Mouse (Mus musculus) forebrain, postnatal 0 days (tissue): ENCODE measurements at regions not wholly inside any gene's neighbourhood (a gene's known extent, or its start where the extent isn't known, plus 50 kb on each side); places are given as distances from the start of the nearest gene placed in this dataset.

ENCODE experiments used
- ATAC-seq: fragments of 200-750 bp; cut with Nextera tagmentation; 2 replicates; pipeline ENCODE4 v1.8.0; 2017; ENCODE audit warnings: mild to moderate bottlenecking, moderate library complexity
- DNase-seq: peaks from one replicate; pipeline ENCODE4 v3.0.0-alpha.2; 2015
- H3K27ac ChIP-seq: fragments of 300-500 bp; sonication (generic); 2 replicates; pipeline ENCODE4 v1.5.1; 2014; ENCODE audit warnings: low read depth, mild to moderate bottlenecking, antibody characterized with exemption, low read length, moderate library complexity, mixed read lengths
- H3K27me3 ChIP-seq: fragments of 300-500 bp; sonication (generic); 2 replicates; pipeline ENCODE4 v1.6.1; 2014; ENCODE audit warnings: mild to moderate bottlenecking, low read length, mixed read lengths; ENCODE audit not compliant: insufficient read depth
- H3K36me3 ChIP-seq: fragments of 300-500 bp; sonication (generic); 2 replicates; pipeline ENCODE4 v1.6.1; 2014; ENCODE audit warnings: mild to moderate bottlenecking, moderate library complexity; ENCODE audit not compliant: insufficient read depth
- H3K4me1 ChIP-seq: fragments of 300-500 bp; sonication (generic); 2 replicates; pipeline ENCODE4 v1.6.1; 2014; ENCODE audit warnings: antibody characterized with exemption; ENCODE audit not compliant: insufficient read depth
- H3K4me2 ChIP-seq: fragments of 300-500 bp; sonication (generic); 2 replicates; pipeline ENCODE4 v1.6.1; 2014; ENCODE audit warnings: low read depth, mild to moderate bottlenecking, moderate library complexity
- H3K4me3 ChIP-seq: fragments of 300-500 bp; sonication (generic); 2 replicates; pipeline ENCODE4 v1.5.1; 2014; ENCODE audit warnings: low read depth, low read length, mixed read lengths
- H3K9ac ChIP-seq: fragments of 300-500 bp; sonication (generic); 2 replicates; pipeline ENCODE4 v1.6.1; 2014; ENCODE audit warnings: mild to moderate bottlenecking
- H3K9me3 ChIP-seq: fragments of 300-500 bp; sonication (generic); 2 replicates; pipeline ENCODE4 v1.6.1; 2016; ENCODE audit warnings: low read length
- CTCF ChIP-seq: sonication (generic); IDR thresholded peaks from 2 replicates; pipeline ENCODE4 v1.5.1; 2016; ENCODE audit warnings: antibody characterized with exemption, control low read depth, low read depth
- WGBS: fragments of 180-500 bp; shearing (Covaris S2); extraction: QIAGEN DNeasy Blood & Tissue Kit; methylation state at CpG from one replicate; pipeline ENCODE4 v1.1.7; 2014; 5-methylcytosine and 5-hydroxymethylcytosine counted together

DNA sequence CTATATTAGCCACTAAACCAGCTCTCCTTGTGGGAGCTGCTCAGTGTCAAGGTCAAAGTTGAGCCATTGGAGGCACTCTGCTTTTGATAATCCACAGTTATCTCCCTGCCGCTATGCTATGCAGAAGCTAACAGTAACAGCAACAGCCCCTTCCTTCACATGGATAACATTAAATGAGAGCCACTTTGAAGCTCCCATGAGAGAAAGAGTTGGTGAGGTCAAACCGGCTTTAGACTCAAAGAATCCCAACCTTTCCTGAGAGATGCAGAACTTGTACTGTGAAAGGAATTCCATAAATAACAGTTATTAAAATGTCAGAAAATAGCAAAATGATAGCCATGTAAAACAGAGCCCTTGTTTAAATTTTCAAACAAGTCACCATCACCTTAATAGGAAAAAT, 316.1 kb upstream of the Gm9747 start:
- 85% methylated on average over 2 of the region's 2 CpGs for WGBS
- TF ChIP-seq CTCF = no peak
- no peaks in the 10 kb centered on the region for H3K27me3 ChIP-seq
- H3K4me2 ChIP-seq = no peak overlapping the region
- no peak overlapping the region for H3K4me3 ChIP-seq
- no peak overlapping the region for H3K27ac ChIP-seq
- H3K9ac ChIP-seq = no peak overlapping the region
- ATAC-seq = no peak
- DNase-seq = no peak
- no peaks in the 10 kb centered on the region for H3K4me1 ChIP-seq
- no peaks in the 10 kb centered on the region for H3K9me3 ChIP-seq
- no peaks in the 10 kb centered on the region for H3K36me3 ChIP-seq

DNA sequence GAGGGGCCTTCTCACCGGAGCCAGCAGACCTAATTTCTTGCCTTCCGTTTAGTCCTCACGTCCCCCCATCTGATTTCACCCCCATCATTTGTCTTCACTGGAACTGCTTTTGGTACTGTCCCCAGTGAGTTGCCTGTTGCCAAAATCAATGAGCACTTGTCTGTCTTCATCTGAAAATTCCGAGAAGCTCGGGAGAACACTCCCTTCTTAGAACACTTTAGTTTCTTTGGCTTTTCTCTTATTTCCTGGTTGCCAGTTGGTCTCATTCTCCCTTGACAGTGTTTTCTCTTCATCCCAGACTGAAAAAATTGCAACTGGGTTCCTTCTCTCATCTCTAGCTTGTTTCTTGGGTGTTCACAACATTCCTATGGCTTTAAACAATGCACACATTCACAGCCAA, 305.2 kb upstream of the Gm9747 start:
- Histone ChIP-seq H3K9ac (no peak overlapping the region), H3K27ac (no peak overlapping the region), H3K4me2 (no peak overlapping the region), H3K4me1 (no peaks in the 10 kb centered on the region), H3K4me3 (no peak overlapping the region), H3K36me3 (no peaks in the 10 kb centered on the region), H3K9me3 (no peaks in the 10 kb centered on the region), H3K27me3 (no peaks in the 10 kb centered on the region)
- 89% methylated on average over 5 of the region's 5 CpGs for WGBS
- TF ChIP-seq CTCF = no peak
- ATAC-seq = no peak
- DNase-seq = no peak

DNA sequence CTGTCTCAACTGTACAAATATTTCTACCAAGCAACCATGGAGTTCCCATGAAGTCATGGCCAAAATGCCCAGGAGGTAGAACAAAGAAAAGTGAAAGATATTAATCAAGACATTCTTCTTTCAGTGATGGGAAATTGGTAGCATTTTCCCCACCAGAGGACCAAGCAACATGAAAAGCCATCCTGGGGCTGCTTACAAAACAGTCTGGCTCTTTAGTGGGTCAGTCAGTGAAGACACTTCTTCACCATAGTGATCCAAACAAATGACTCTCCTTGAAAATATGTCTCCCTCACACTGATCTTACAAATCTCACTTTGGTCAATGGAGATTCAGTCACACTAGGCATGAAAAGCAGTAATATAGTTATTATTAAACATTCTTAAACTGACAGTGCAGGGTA, 299.8 kb upstream of the Gm9747 start:
- Histone ChIP-seq H3K4me1 (no peaks in the 10 kb centered on the region), H3K27me3 (no peaks in the 10 kb centered on the region), H3K4me3 (no peak overlapping the region), H3K4me2 (no peak overlapping the region), H3K36me3 (no peaks in the 10 kb centered on the region), H3K27ac (no peak overlapping the region), H3K9ac (no peak overlapping the region), H3K9me3 (no peaks in the 10 kb centered on the region)
- no peak for TF ChIP-seq CTCF
- ATAC-seq (no peak), DNase-seq (no peak)

DNA sequence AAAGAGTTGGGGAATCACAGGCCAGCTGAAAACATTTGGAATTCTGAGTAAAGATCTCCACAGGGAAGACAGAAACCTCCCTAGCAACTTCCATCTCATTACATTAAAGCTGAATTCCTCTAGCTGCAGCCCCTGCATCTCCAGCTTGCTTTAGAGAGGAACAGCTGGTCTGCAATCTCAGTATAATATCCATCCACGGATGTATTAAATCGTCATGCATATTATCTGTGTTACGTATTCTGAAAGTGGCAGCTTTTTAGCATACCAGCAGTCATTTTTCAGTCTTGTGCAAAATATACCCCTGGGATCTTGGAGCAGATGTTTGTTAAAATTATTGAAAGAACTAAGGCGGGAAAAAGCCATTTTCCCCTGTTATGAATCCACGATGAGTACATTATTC, 287.7 kb upstream of the Gm9747 start:
- H3K36me3 ChIP-seq = no peaks in the 10 kb centered on the region
- no peak for DNase-seq
- H3K4me2 ChIP-seq = no peak overlapping the region
- WGBS = 62% methylated on average over 5 of the region's 5 CpGs
- no peak for TF ChIP-seq CTCF
- H3K27me3 ChIP-seq = no peaks in the 10 kb centered on the region
- no peak overlapping the region for H3K9ac ChIP-seq
- H3K9me3 ChIP-seq = no peaks in the 10 kb centered on the region
- no peak overlapping the region for H3K27ac ChIP-seq
- H3K4me3 ChIP-seq = no peak overlapping the region
- H3K4me1 ChIP-seq = no peaks in the 10 kb centered on the region
- ATAC-seq = 0 out of 2 replicates have a peak, but pooled peaks have one; percentile 42

DNA sequence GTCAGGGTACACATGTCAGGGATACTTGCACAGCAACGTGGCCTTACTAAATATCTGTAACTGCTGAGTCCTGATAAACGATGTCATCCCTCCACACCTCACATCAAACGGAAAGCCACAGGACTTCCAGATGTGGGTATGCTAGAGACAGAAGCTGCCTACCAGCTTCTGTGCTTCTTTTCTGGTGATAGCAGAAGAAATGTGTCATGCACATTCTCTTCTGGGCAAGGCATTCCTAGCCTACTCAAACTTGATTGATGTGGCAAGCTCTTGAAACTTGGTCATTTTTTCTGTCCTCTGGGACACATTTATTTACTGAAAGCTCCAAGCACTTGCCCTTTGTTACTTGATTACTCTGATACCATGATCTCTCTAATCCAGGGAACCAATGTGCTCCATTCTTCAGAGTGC, 282.8 kb upstream of the Gm9747 start:
- 76% methylated on average over 3 of the region's 3 CpGs for WGBS
- no peaks in the 10 kb centered on the region for H3K27me3 ChIP-seq
- no peaks in the 10 kb centered on the region for H3K4me1 ChIP-seq

DNA sequence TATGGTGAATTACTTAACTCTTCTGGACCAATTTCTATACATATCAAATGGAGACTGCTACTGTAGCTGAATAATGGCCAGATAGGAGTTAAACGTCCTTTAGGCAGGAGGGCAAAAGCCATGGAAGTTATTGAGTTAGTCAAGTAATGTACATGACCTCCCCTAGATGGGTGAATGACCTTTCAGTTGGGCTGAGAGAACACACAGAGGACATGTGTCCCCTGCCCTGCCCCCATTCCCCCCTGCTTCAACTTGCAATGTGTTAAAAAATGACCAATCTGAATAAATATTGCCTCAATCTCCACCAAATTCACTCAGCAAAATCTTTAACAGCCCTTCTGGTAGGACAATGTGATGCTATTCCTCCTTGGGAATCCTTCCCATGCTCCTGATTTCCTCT, 282.1 kb upstream of the Gm9747 start:
- no peak for TF ChIP-seq CTCF
- no peak overlapping the region for H3K27ac ChIP-seq
- H3K9me3 ChIP-seq = no peaks in the 10 kb centered on the region
- H3K27me3 ChIP-seq = no peaks in the 10 kb centered on the region
- no peaks in the 10 kb centered on the region for H3K36me3 ChIP-seq
- 78% methylated on average over 1 of the region's 1 CpGs for WGBS
- no peak overlapping the region for H3K4me2 ChIP-seq
- no peak overlapping the region for H3K9ac ChIP-seq
- DNase-seq (no peak), ATAC-seq (no peak)
- no peaks in the 10 kb centered on the region for H3K4me1 ChIP-seq
- no peak overlapping the region for H3K4me3 ChIP-seq

More for the DNA sequence above, 282.8 kb upstream of the Gm9747 start:
- Histone ChIP-seq H3K27ac (no peak overlapping the region), H3K4me3 (no peak overlapping the region), H3K36me3 (no peaks in the 10 kb centered on the region), H3K9me3 (no peaks in the 10 kb centered on the region), H3K4me2 (no peak overlapping the region), H3K9ac (no peak overlapping the region)
- DNase-seq (no peak), ATAC-seq (no peak)
- no peak for TF ChIP-seq CTCF

DNA sequence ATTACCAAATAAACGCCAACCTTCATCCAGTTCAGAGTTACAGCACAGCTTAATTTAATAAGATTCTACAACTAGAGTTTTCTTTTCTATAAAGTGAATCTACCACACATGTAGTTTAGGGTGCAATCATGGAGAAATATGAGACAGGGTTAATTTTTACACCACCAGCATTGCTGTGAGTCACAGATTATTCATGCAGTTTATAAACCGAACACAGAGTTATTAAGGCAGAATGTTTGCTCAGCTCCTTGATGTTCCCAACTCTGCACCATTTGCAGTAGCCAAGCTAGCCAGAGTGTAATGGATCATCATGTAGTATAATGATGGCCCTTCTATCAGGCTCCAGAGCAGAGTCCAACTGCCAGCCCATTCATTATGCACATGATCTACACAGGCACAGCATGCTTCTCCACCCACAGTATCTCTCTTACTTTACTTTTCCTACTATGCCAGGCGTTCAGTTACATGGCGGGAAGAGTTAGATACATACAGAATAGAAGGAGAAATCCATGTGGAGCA, 281.4 kb upstream of the Gm9747 start:
- H3K27ac ChIP-seq = no peak overlapping the region
- H3K4me1 ChIP-seq = no peaks in the 10 kb centered on the region
- H3K36me3 ChIP-seq = no peaks in the 10 kb centered on the region
- TF ChIP-seq CTCF = no peak
- no peak overlapping the region for H3K9ac ChIP-seq
- no peaks in the 10 kb centered on the region for H3K9me3 ChIP-seq
- 89% methylated on average over 4 of the region's 4 CpGs for WGBS
- H3K27me3 ChIP-seq = no peaks in the 10 kb centered on the region
- ATAC-seq = no peak
- no peak overlapping the region for H3K4me3 ChIP-seq
- no peak for DNase-seq
- H3K4me2 ChIP-seq = no peak overlapping the region

DNA sequence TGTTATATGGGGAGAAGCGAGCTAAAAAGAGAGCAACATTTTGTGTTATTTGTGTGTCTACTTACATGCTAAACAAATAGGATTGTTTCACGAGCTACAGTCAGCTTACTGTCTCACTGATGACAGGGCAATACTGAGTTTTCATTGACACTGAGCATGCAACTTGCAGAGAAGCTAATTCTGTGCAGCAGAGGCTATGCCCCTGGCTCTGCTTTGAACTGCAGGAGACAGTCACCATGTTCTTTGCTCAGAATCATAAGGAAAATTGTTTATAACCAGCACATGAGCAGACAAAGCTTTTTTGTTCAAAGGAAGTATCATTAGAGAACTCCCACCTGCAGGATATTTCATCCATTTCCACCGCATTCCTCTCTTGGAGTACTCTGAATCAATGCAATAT, 280.8 kb upstream of the Gm9747 start:
- no peak overlapping the region for H3K4me2 ChIP-seq
- no peak overlapping the region for H3K4me3 ChIP-seq
- no peak for ATAC-seq
- no peak overlapping the region for H3K27ac ChIP-seq
- no peaks in the 10 kb centered on the region for H3K27me3 ChIP-seq
- TF ChIP-seq CTCF = no peak
- H3K36me3 ChIP-seq = no peaks in the 10 kb centered on the region
- H3K4me1 ChIP-seq = no peaks in the 10 kb centered on the region
- H3K9ac ChIP-seq = no peak overlapping the region
- whole genome bisulfite sequencing = 62% methylated on average over 3 of the region's 3 CpGs
- H3K9me3 ChIP-seq = no peaks in the 10 kb centered on the region
- no peak for DNase-seq
